Mouse (Mus musculus) kidney, adult 8-10 months (tissue): Measurements from ENCODE around the gene Rfxap.

Source experiments
- DNase-seq, 2 experiments: peaks; one replicate each; pipeline ENCODE4 v3.0.0; 2022

The Rfxap gene

GRCm38 (mm10) chr3:54807666-54808217 is at the start of gene Rfxap:
Gene Rfxap, minus strand, starts transcription at chr3:54807791.
- peak; percentile 93 to 95 for DNase-seq

GRCm38 (mm10) chr3:54835421-54835820 is 27.8 kb upstream of the Rfxap start:
- DNase-seq, result no peak

GRCm38 (mm10) chr3:54832491-54832890 is 24.9 kb upstream of the Rfxap start:
- no peak for DNase-seq

DNA sequence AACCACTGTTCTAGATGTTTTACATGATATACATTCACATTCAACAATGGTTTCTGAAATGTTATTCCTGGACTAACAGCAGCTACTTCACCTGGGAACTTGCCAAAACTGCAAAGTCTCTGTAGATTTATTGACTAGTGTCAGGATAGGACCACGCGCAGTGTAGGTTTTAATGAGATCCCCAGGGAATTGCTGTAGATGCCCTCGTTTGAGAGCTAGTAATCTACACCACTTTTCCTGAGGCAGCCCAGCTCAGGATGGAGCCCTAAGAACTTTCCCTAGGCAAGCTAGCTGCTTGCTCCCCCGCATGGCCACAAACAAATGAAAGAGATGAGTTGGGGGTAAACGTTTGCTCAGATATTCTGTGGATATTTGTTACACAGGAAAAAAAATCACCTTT is 14.9 kb upstream of the Rfxap start:
- no peak for DNase-seq

GRCm38 (mm10) chr3:54815292-54815691 is 7.7 kb upstream of the Rfxap start:
- peak in 1 of 2 experiments; percentile 49 for DNase-seq

DNA sequence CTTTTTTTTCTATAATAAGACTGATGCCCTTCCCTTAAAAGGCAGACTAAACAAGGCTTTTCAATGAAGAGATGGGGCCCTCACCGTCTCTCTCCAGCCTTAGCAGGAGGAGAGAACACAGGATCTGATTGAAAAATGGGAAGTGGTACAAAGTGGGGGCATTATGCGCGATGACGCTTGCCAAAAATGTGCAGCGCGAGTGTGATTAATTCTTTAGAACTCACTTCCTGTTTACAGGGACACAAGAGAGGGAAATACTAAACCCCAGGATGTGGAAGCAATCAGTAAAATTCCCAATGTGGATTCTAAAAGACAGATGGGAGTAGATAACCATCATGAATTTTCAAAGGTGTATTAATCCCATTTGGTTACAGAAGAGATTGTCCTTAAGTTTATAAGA is 7.0 kb upstream of the Rfxap start:
- no peak for DNase-seq

DNA sequence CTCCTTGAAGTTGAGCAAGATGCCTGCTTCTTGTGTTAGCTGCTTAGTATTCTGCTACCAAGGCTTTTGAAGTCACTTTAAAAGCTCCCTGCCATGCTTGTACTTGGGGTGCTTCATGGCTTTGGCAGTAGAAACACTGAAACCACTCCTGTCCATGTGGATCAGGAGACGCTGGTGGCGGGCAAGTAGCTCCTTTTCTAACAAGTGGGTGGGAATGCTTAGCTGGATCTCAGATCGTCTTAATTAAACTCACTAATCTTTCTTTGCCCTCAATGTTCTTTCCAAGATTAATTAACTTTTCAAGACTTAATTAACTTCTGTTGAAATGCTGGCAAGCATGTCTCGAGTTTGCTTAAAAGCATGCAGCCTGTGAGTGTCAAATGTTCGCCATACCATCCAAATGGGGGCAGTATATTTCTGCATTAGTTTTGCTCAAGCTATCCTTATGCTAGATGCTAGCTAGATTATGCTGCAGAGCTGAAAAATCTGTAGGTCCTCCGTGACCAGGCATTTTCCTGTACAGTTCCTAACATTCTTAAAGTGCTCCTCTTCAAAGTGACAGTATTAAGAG is 5.9 kb upstream of the Rfxap start:
- peak; percentile 9 to 17 for DNase-seq

- no peak for DNase-seq
These were observed 4.0 kb upstream of the Rfxap start for GRCm38 (mm10) chr3:54811616-54812015.

- no peak for DNase-seq
These were observed 1.5 kb upstream of the Rfxap start for GRCm38 (mm10) chr3:54809111-54809510.

DNA sequence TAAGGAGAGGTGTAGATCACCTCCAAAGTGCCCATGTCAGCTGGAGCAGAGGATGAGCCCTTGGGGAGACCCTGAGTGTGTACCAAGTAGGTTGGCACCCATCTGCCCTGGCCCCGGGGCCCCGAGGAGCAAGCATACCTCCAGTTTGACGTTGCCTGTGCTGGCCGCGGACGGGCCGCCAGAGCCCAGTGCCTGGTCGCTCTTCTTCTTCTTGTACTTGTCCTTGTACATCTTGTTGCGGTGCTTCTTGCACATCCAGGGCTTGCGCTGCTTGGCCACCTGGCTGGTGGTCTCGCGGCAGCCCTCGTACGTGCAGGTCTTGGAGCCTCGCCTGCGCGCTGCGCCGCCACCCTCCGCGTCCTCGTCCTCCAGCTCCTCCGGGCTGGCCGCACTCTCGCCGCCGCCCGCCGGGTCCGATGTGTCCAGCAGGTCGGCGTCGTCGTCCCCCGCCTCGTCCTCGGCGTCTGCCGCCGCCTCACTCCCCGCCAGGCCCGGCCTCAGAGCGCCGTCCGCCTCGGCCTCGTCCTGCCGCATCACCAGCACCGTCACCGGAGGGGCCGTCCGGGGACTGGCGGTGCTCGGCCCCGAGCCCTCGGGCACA is 430 bp downstream of the Rfxap start:
- DNase-seq, result peak in 1 of 2 experiments; percentile 15

DNA sequence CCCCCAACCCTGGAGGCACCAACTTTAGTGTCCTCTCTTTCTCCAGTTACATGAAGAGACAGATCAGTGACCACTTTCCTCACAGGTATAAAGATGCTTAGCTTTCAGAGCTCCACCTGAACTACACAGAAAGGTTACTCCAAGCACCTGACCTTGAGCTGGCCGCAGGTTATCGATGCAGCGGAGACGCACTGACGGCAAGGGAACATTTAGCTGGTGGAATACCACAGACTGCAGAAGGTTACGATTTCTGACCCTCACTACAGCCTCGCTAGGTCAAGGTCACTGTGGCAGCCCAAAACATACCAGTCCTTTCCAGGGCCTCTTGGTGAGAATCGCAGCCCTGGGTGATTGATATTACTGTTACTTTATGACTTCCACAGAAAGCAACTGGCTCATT is 3.9 kb downstream of the Rfxap start:
- no peak for DNase-seq

GRCm38 (mm10) chr3:54797211-54797610 is 10.4 kb downstream of the Rfxap start:
- DNase-seq, result peak; percentile 43 to 64

DNA sequence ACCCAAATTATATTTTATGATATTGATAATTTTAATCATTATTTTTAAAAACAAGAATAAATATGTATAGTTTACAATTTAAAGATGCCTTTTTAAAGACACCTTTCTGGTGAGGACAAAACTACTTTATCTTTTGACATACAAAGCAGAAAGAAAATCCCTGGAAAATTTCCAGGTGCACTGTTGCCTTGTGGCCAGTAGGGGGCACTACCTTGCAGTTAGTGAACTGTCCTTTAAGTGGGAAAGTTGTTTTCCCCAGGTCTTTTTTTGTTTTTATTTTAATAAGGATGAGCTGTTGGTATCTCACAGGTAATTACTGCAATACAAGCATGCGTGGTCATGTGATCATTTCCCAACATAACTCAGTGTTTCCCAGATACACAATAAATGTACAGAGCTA is 11.8 kb downstream of the Rfxap start:
- DNase-seq, result no peak

DNA sequence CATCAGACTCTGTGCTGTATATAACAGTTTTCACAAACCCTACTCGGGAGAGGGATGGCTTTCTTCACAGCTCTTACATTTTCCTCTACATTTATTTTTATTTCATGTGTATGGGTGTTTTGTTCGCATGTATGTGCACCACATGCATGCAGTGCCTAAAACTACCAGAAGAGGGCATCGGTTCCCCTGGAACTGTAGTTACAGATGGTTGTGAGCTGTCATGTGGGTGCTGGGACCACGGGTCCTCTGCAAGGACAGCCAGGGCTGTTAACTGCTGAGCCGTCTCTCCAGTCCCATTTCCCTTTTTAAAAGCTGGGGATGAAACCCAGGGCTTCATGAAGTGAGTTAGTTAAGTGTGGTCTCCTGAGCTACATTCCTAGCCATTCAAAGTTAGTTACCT is 12.2 kb downstream of the Rfxap start:
- DNase-seq, result no peak

DNA sequence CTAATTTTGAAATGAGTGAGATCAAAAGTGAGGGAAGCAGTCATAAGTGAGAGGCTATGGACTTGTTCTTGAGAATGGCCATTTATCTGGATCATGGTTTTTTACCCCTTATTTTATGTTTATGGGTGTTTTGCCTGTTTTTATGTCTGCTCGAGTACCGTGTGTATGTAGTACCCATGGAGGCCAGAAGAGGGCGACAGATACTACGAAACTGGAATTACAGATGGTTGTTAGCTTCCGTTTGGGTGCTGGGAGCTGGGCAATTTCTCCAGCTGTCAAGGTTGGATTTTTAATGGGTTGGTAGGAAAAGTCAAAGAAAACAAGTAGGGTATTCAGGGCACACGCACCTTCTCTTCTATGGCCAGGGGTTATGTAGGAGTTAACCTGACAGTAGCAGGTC is 13.8 kb downstream of the Rfxap start:
- DNase-seq, result no peak

- DNase-seq, result no peak
These were observed 15.5 kb downstream of the Rfxap start for GRCm38 (mm10) chr3:54791822-54792677.

GRCm38 (mm10) chr3:54790601-54791000 is 17.0 kb downstream of the Rfxap start:
- no peak for DNase-seq

GRCm38 (mm10) chr3:54775989-54776631 is 31.5 kb downstream of the Rfxap start:
- DNase-seq, result no peak

GRCm38 (mm10) chr3:54773613-54774012 is 34.0 kb downstream of the Rfxap start:
- no peak for DNase-seq

- no peak for DNase-seq
These were observed 38.0 kb downstream of the Rfxap start for GRCm38 (mm10) chr3:54769349-54770275.

DNA sequence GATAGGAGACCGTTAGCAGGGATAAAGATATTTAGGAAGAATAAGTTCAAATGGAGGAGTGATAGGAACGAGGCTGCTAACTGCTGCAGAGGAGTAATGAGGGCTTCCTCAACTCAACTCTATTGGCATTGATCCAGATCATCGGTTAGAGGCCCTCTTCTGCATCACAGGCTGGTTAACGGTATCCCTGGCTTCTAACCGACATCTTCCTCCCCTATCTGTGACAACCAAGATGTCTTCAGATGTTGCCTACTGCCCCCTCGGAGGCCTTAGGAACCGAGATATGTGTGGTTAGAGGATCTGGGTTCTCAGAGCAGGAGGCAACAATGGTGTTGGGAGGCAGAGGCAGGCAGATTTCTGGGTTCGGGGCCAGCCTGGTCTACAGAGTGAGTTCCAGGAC is 39.0 kb downstream of the Rfxap start:
- DNase-seq, result no peak

DNA sequence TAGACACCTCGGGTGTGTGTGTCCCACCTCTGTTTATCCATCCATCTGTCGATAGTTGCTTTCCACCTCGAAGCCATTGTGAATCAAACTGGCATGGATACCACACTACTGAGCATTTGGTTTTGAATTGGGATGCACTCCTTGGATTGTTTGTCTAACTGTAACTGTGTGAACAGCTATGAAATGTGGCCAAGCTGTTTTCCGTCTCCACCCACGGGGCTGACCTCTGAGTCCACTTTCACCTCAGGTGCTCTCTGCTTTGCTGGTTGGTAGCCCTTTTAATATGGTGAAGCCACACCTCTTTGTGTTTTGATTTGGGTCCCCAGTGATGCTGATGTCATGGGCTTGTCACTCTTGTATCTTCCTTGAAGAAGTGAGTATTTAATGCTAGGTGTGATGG is 40.8 kb downstream of the Rfxap start:
- no peak for DNase-seq
